Mouse (Mus musculus) bone marrow macrophage, adult 2 months (primary cell): ENCODE data around the gene Lgi4.

ENCODE experiments used
- CTCF ChIP-seq: IDR thresholded peaks from 2 replicates; pipeline ENCODE4 v1.5.1; 2012; ENCODE audit warnings: low read depth, mild to moderate bottlenecking, low read length, moderate library complexity
- POLR2A ChIP-seq: IDR thresholded peaks from 2 replicates; pipeline ENCODE4 v1.6.1; 2012; ENCODE audit warnings: mild to moderate bottlenecking, low read depth, low read length, borderline replicate concordance

GRCm38 (mm10) chr7:31077470-31077869 lies 18.3 kb downstream of the Lgi4 start:
- TF ChIP-seq CTCF (no peak), POLR2A (no peak)
